Mouse (Mus musculus) G1E (cell line): ENCODE data around the gene Rgl1.

Experiments
- CTCF ChIP-seq: IDR thresholded peaks from 2 replicates; pipeline ENCODE4 v1.5.1; 2012; ENCODE audit warnings: low read depth, low read length, inconsistent platforms, mixed read lengths
- GATA1 ChIP-seq: IDR thresholded peaks from 2 replicates; pipeline ENCODE4 v1.6.1; 2012; ENCODE audit warnings: borderline replicate concordance, low read length, inconsistent platforms, mixed read lengths
- GATA2 ChIP-seq: IDR thresholded peaks from 2 replicates; pipeline ENCODE4 v1.6.1; 2012; ENCODE audit warnings: low read depth, low read length, inconsistent platforms, borderline replicate concordance
- POLR2AphosphoS5 ChIP-seq: IDR thresholded peaks from 2 replicates; pipeline ENCODE4 v1.6.1; 2012; ENCODE audit warnings: low read depth, low read length, inconsistent platforms; ENCODE audit not compliant: insufficient replicate concordance
- TAL1 ChIP-seq: conservative IDR thresholded peaks from 2 replicates; pipeline ENCODE4 v1.6.1; 2012; ENCODE audit warnings: low read depth, low read length, inconsistent platforms, mixed read lengths

GRCm38 (mm10) chr1:152660436-152660835 lies 105.7 kb downstream of the Rgl1 start:
- no peak for TF ChIP-seq CTCF
- no peak for TF ChIP-seq POLR2AphosphoS5
- TF ChIP-seq GATA1, result no peak
- TF ChIP-seq TAL1, result no peak
- no peak for TF ChIP-seq GATA2
